22 mouse cellular contexts compared by ENCODE assay signal in the genomic region with DNA sequence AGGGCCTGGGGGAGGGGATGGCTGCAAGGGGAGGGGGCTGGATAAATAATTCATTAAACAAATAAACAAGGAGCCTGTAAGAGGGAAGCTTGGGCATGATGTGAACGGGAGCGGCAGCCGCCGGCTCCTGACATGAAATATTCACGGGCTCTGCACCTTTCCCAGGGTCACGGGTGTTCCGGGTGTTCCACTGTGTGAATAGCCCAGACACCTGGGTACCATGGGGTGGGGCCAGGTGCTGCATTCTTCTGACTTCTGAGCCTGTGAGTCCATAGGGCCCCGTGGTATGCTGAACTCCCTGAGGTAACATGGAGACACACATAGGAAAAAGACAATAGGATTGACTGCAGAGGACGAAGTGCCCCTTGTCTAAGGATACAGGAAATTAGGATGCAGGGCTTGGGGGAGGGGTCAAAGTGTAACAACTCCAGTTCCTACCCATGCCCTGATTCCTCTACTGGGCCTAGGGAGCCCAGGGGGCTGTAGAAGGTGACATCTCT. TPM values are rescaled to one million over a fixed set of nuclear protein-coding genes. Genes with fewer than 3 reads are reported as not detected.
DNase-seq lines count a peak whose midpoint lies in the region; ATAC-seq lines count a peak whose summit lies in the region.
"Had no signal": no experiment of that assay in that cellular context is flagged by ENCODE, and none has a peak within 500 bp of the region (broad histone marks: within the 10 kb centered on the region; RNA-seq: fewer than 3 reads in every experiment).

No protein-coding gene starts in this region.

- 13% methylated on average over 9 of the region's 9 CpGs for WGBS in kidney, embryonic 14.5 days
- 42% methylated on average over 9 of the region's 9 CpGs for WGBS in midbrain, embryonic 13.5 days
- WGBS in midbrain, embryonic 11.5 days: 55% methylated on average over 9 of the region's 9 CpGs
- 29% methylated on average over 9 of the region's 9 CpGs for WGBS in limb, embryonic 10.5 days

- peaks cover 2% of the 10 kb centered on the region; the same call in 1 of the 2 replicates for H3K27me3 ChIP-seq in kidney, embryonic 14.5 days (ENCODE audit: control insufficient read depth, insufficient read depth, low read length)
- H3K27me3 ChIP-seq in midbrain, embryonic 13.5 days: peaks cover 17% of the 10 kb centered on the region; the same call in 1 of the 2 replicates
- H3K27me3 ChIP-seq in midbrain, embryonic 11.5 days (ENCODE audit: control insufficient read depth, insufficient read depth, low read length): peaks cover 16% of the 10 kb centered on the region
- H3K27me3 ChIP-seq in limb, embryonic 10.5 days (ENCODE audit: low read depth, poor library complexity, severe bottlenecking): peaks cover 13% of the 10 kb centered on the region; the same call in 1 of the 2 replicates
- H3K27me3 ChIP-seq: forebrain, embryonic 15.5 days; stomach, embryonic 15.5 days had no signal

- no peak overlapping the region for H3K27ac ChIP-seq in kidney, embryonic 14.5 days (ENCODE audit: low read depth, low read length)
- 0 out of 2 replicates have a peak overlapping the region, but pooled peaks have one; percentile 8 for H3K27ac ChIP-seq in midbrain, embryonic 13.5 days
- H3K27ac ChIP-seq in midbrain, embryonic 11.5 days (ENCODE audit: low read depth, low read length): no peak overlapping the region
- H3K27ac ChIP-seq in limb, embryonic 10.5 days: peak overlapping the region; percentile 72
- H3K27ac ChIP-seq: embryonic facial prominence, embryonic 13.5 days; forebrain, embryonic 15.5 days; heart, embryonic 10.5 days; hindbrain, embryonic 15.5 days; liver, embryonic 14.5 days; stomach, embryonic 15.5 days had no signal

- ATAC-seq in kidney, embryonic 14.5 days (ENCODE audit: low FRiP score, low TSS enrichment): no peak
- ATAC-seq in midbrain, embryonic 13.5 days: no peak
- no peak for ATAC-seq in midbrain, embryonic 11.5 days (ENCODE audit: low FRiP score)
- ATAC-seq: activated CD4-positive, CD25-positive, alpha-beta regulatory T cell, adult 4 months; forebrain, embryonic 15.5 days; intestine, postnatal 0 days had no signal

- no peaks in the 10 kb centered on the region for H3K36me3 ChIP-seq in kidney, embryonic 14.5 days (ENCODE audit: control insufficient read depth, insufficient read depth, low read length)
- no peaks in the 10 kb centered on the region for H3K36me3 ChIP-seq in midbrain, embryonic 13.5 days
- H3K36me3 ChIP-seq in midbrain, embryonic 11.5 days (ENCODE audit: control insufficient read depth, insufficient read depth, low read length): no peaks in the 10 kb centered on the region
- peaks cover 2% of the 10 kb centered on the region for H3K36me3 ChIP-seq in limb, embryonic 10.5 days
- H3K36me3 ChIP-seq: forebrain, embryonic 15.5 days; heart, embryonic 10.5 days; hindbrain, embryonic 15.5 days; stomach, embryonic 15.5 days had no signal

- H3K4me3 ChIP-seq in kidney, embryonic 14.5 days (ENCODE audit: low read length): no peak overlapping the region
- no peak overlapping the region for H3K4me3 ChIP-seq in midbrain, embryonic 13.5 days (replicated peaks)
- H3K4me3 ChIP-seq in midbrain, embryonic 11.5 days (ENCODE audit: low read depth, low read length): no peak overlapping the region
- H3K4me3 ChIP-seq in limb, embryonic 10.5 days: peak overlapping the region; percentile 6
- H3K4me3 ChIP-seq: embryonic facial prominence, embryonic 13.5 days; forebrain, embryonic 15.5 days; heart, embryonic 10.5 days; hindbrain, embryonic 15.5 days; stomach, embryonic 15.5 days had no signal

- H3K9me3 ChIP-seq in kidney, embryonic 14.5 days (ENCODE audit: control insufficient read depth, low read length): no peaks in the 10 kb centered on the region
- no peaks in the 10 kb centered on the region for H3K9me3 ChIP-seq in midbrain, embryonic 13.5 days
- H3K9me3 ChIP-seq in midbrain, embryonic 11.5 days (ENCODE audit: control insufficient read depth, low read length): no peaks in the 10 kb centered on the region
- H3K9me3 ChIP-seq in limb, embryonic 10.5 days (replicated peaks): no peaks in the 10 kb centered on the region
- H3K9me3 ChIP-seq: embryonic facial prominence, embryonic 13.5 days; forebrain, embryonic 15.5 days; heart, embryonic 10.5 days; hindbrain, embryonic 15.5 days; stomach, embryonic 15.5 days had no signal

- no peak for DNase-seq in kidney, postnatal 14 days
- DNase-seq in midbrain, embryonic 11.5 days (ENCODE audit: low spot score, missing footprints): no peak
- peak; percentile 74 for DNase-seq in ES-CJ7 (ENCODE audit: low read depth, low spot score)
- no peak for DNase-seq in limb, embryonic 10.5 days (ENCODE audit: low spot score)
- no peak for DNase-seq in cerebellum, postnatal 36 days
- DNase-seq in frontal cortex, postnatal 25 days (ENCODE audit: low spot score in 2 of 2): no peak
- DNase-seq: adrenal gland, postnatal 10 days; cerebellum, adult 9-10 months; left cerebral cortex, postnatal 4 days; right cerebral cortex, postnatal 25 days had no signal

- 0 out of 2 replicates have a peak overlapping the region, but pooled peaks have one; percentile 5 for H3K4me2 ChIP-seq in kidney, embryonic 14.5 days (replicated peaks; ENCODE audit: low read depth, low read length)
- no peak overlapping the region for H3K4me2 ChIP-seq in midbrain, embryonic 13.5 days (replicated peaks)
- H3K4me2 ChIP-seq in midbrain, embryonic 11.5 days: no peak overlapping the region
- H3K4me2 ChIP-seq: embryonic facial prominence, embryonic 13.5 days; forebrain, embryonic 15.5 days; hindbrain, embryonic 15.5 days; stomach, embryonic 15.5 days had no signal

- H3K4me1 ChIP-seq in kidney, embryonic 14.5 days (ENCODE audit: control insufficient read depth, insufficient read depth, low read length): peaks cover 26% of the 10 kb centered on the region
- peaks cover 48% of the 10 kb centered on the region for H3K4me1 ChIP-seq in midbrain, embryonic 13.5 days (replicated peaks)
- peaks cover 21% of the 10 kb centered on the region for H3K4me1 ChIP-seq in midbrain, embryonic 11.5 days (ENCODE audit: control insufficient read depth, insufficient read depth, low read length)
- peaks cover 63% of the 10 kb centered on the region for H3K4me1 ChIP-seq in limb, embryonic 10.5 days

- H3K9ac ChIP-seq in kidney, embryonic 14.5 days (ENCODE audit: low read depth, low read length): no peak overlapping the region
- H3K9ac ChIP-seq in midbrain, embryonic 13.5 days (replicated peaks): no peak overlapping the region
- no peak overlapping the region for H3K9ac ChIP-seq in midbrain, embryonic 11.5 days (ENCODE audit: low read length)
- H3K9ac ChIP-seq: embryonic facial prominence, embryonic 13.5 days; forebrain, embryonic 15.5 days; hindbrain, embryonic 15.5 days; liver, embryonic 14.5 days; stomach, embryonic 15.5 days had no signal

RNA-seq across cellular contexts. Expression of gene Efna3, which starts 4.7 kb away (rescaled TPM):
- 9.7 and 10.1 TPM in 2 replicates for polyA plus RNA-seq in kidney, embryonic 14.5 days (2014; fragmentation: Nextera tagmentation; extraction: Ambion mirVana)
- polyA plus RNA-seq in midbrain, embryonic 13.5 days (2015; fragmentation: Nextera tagmentation; extraction: Ambion mirVana): 21.8 and 22.5 TPM in 2 replicates
- 4.6 and 6.4 TPM in 2 replicates for polyA plus RNA-seq in midbrain, embryonic 11.5 days (2014; fragmentation: Nextera tagmentation; extraction: Ambion mirVana)
- 13.2 and 18.4 TPM in 2 replicates for polyA plus RNA-seq in limb, embryonic 10.5 days (2016; fragmentation: Nextera tagmentation; extraction: Ambion mirVana)
- polyA plus RNA-seq: activated CD4-positive, CD25-positive, alpha-beta regulatory T cell, adult 4 months had no signal

RNA-seq across cellular contexts. Expression of gene Efna4, which starts 10.4 kb away (rescaled TPM):
- 30.1 and 36.6 TPM in 2 replicates for polyA plus RNA-seq in kidney, embryonic 14.5 days (2014; fragmentation: Nextera tagmentation; extraction: Ambion mirVana)
- 8.8 and 11.4 TPM in 2 replicates for polyA plus RNA-seq in midbrain, embryonic 13.5 days (2015; fragmentation: Nextera tagmentation; extraction: Ambion mirVana)
- 15.3 and 17.5 TPM in 2 replicates for polyA plus RNA-seq in midbrain, embryonic 11.5 days (2014; fragmentation: Nextera tagmentation; extraction: Ambion mirVana)
- polyA plus RNA-seq in limb, embryonic 10.5 days (2016; fragmentation: Nextera tagmentation; extraction: Ambion mirVana): 47.4 and 53.4 TPM in 2 replicates

RNA-seq across cellular contexts. Expression of gene Adam15, which starts 22.4 kb away (rescaled TPM):
- polyA plus RNA-seq in kidney, embryonic 14.5 days (2014; fragmentation: Nextera tagmentation; extraction: Ambion mirVana): 35.9 and 47.1 TPM in 2 replicates
- 28.2 and 34.2 TPM in 2 replicates for polyA plus RNA-seq in midbrain, embryonic 13.5 days (2015; fragmentation: Nextera tagmentation; extraction: Ambion mirVana)
- polyA plus RNA-seq in midbrain, embryonic 11.5 days (2014; fragmentation: Nextera tagmentation; extraction: Ambion mirVana): 17.0 and 18.7 TPM in 2 replicates
- 29.4 TPM in 2 replicates for polyA plus RNA-seq in limb, embryonic 10.5 days (2016; fragmentation: Nextera tagmentation; extraction: Ambion mirVana)

RNA-seq across cellular contexts. Expression of gene Dcst2, which starts 34.4 kb away (rescaled TPM):
- 0.18 and 0.30 TPM in 2 replicates for polyA plus RNA-seq in kidney, embryonic 14.5 days (2014; fragmentation: Nextera tagmentation; extraction: Ambion mirVana)
- 0.19 and 0.24 TPM in 2 replicates for polyA plus RNA-seq in midbrain, embryonic 13.5 days (2015; fragmentation: Nextera tagmentation; extraction: Ambion mirVana)
- 0.33 TPM in 1 of 2 replicates, not detected in the other for polyA plus RNA-seq in midbrain, embryonic 11.5 days (2014; fragmentation: Nextera tagmentation; extraction: Ambion mirVana)
- 0.24 TPM in 1 of 2 replicates, not detected in the other for polyA plus RNA-seq in limb, embryonic 10.5 days (2016; fragmentation: Nextera tagmentation; extraction: Ambion mirVana)
- polyA plus RNA-seq: thymus, postnatal 0 days had no signal

RNA-seq across cellular contexts. Expression of gene Dcst1, which starts 37.6 kb away (rescaled TPM):
- 0.63 and 1.5 TPM in 2 replicates for polyA plus RNA-seq in kidney, embryonic 14.5 days (2014; fragmentation: Nextera tagmentation; extraction: Ambion mirVana)
- 0.88 and 0.93 TPM in 2 replicates for polyA plus RNA-seq in midbrain, embryonic 13.5 days (2015; fragmentation: Nextera tagmentation; extraction: Ambion mirVana)
- 0.23 and 0.40 TPM in 2 replicates for polyA plus RNA-seq in midbrain, embryonic 11.5 days (2014; fragmentation: Nextera tagmentation; extraction: Ambion mirVana)
- polyA plus RNA-seq in limb, embryonic 10.5 days (2016; fragmentation: Nextera tagmentation; extraction: Ambion mirVana): 0.25 and 0.30 TPM in 2 replicates
- polyA plus RNA-seq: cortical plate, adult 2 months had no signal

Comparison
In these comparisons a context has a peak if more than half of its experiments do, and no peak if none do; other contexts are left out.
1. H3K27ac ChIP-seq: peak in midbrain, embryonic 13.5 days (single experiment) and limb, embryonic 10.5 days (single experiment); none in kidney, embryonic 14.5 days (single experiment) and midbrain, embryonic 11.5 days (single experiment).